Comparison of ENCODE assay signal across 21 mouse cellular contexts in the genomic region with DNA sequence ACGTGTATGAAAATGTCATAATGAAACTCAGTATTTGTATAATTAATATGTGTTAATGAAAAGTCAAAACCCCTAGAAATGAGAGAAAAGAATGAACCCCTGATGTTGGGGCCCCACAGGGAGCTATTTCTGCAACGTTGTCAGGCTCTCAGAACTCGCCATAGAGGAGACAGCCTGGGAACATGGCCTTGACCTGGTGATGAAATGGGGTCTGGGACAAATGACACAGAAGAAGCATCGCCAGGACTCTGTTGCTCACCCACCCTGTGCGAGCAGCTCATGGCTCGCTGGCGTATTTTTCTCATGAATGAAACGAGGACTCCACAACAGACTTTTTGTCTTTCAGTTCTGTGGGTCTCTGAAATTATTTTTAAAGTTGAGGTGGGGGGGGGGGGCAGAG.
DNase-seq lines count a peak whose midpoint lies in the region; ATAC-seq and TF ChIP-seq lines count a peak whose summit lies in the region.
"Had no signal": no experiment of that assay in that cellular context is flagged by ENCODE, and none has a peak within 500 bp of the region (broad histone marks: within the 10 kb centered on the region; RNA-seq: fewer than 3 reads in every experiment).

No protein-coding gene starts in this region.

- 93% methylated on average over 8 of the region's 8 CpGs for WGBS in limb, embryonic 10.5 days

- no peak for TF ChIP-seq CTCF in gastrocnemius, adult 2 months (IDR thresholded peaks at IDR 0.05)

- no peaks in the 10 kb centered on the region for H3K9me3 ChIP-seq in limb, embryonic 10.5 days (replicated peaks)
- H3K9me3 ChIP-seq: embryonic facial prominence, embryonic 13.5 days; embryonic facial prominence, embryonic 15.5 days; forebrain, embryonic 13.5 days; forebrain, embryonic 15.5 days had no signal

- no peak for DNase-seq in gastrocnemius, adult 2 months
- DNase-seq in gastrocnemius, postnatal 25 days: no peak
- DNase-seq in adrenal gland, adult 8-10 months: peak; percentile 24
- peak; percentile 60 for DNase-seq in adrenal gland, postnatal 14 days
- peak; percentile 61 to 73 for DNase-seq in adrenal gland, postnatal 36 days
- DNase-seq in limb, embryonic 10.5 days (ENCODE audit: low spot score): no peak
- DNase-seq in ovary, adult 18-20 months (ENCODE audit: low spot score): no peak
- DNase-seq: cerebellum, adult 11 months; cerebellum, adult 18-20 months; cerebellum, adult 8-10 months; cerebellum, adult 9-11 months; cerebellum, postnatal 14 days; cerebellum, postnatal 36 days; embryo, embryonic 11 days; forebrain, postnatal 0 days had no signal

- intact Hi-C loops in gastrocnemius, adult 2 months (cut with DNase I): no loop called here

- peak overlapping the region; percentile 29; the same call in 1 of the 2 replicates for H3K27ac ChIP-seq in gastrocnemius, adult 2 months
- H3K27ac ChIP-seq in limb, embryonic 10.5 days: no peak overlapping the region
- H3K27ac ChIP-seq: embryonic facial prominence, embryonic 13.5 days; embryonic facial prominence, embryonic 15.5 days; forebrain, embryonic 13.5 days; forebrain, embryonic 15.5 days had no signal

- no peak for ATAC-seq in erythroid progenitor cell, adult 5-6 weeks (replicated peaks; ENCODE audit: low FRiP score, poor library complexity, severe bottlenecking)
- ATAC-seq: forebrain, embryonic 13.5 days; forebrain, embryonic 15.5 days; forebrain, postnatal 0 days had no signal

- no peak overlapping the region for H3K4me3 ChIP-seq in gastrocnemius, adult 2 months
- H3K4me3 ChIP-seq in limb, embryonic 10.5 days: no peak overlapping the region
- H3K4me3 ChIP-seq: embryonic facial prominence, embryonic 13.5 days; embryonic facial prominence, embryonic 15.5 days; erythroblast, embryonic 14.5 days; forebrain, embryonic 13.5 days; forebrain, embryonic 15.5 days had no signal

- no peaks in the 10 kb centered on the region for H3K4me1 ChIP-seq in limb, embryonic 10.5 days

- H3K36me3 ChIP-seq in limb, embryonic 10.5 days: no peaks in the 10 kb centered on the region
- H3K36me3 ChIP-seq: embryonic facial prominence, embryonic 13.5 days; embryonic facial prominence, embryonic 15.5 days; forebrain, embryonic 15.5 days had no signal

- H3K27me3 ChIP-seq in limb, embryonic 10.5 days (ENCODE audit: low read depth, poor library complexity, severe bottlenecking): no peaks in the 10 kb centered on the region
- H3K27me3 ChIP-seq: embryonic facial prominence, embryonic 13.5 days; embryonic facial prominence, embryonic 15.5 days; forebrain, embryonic 13.5 days; forebrain, embryonic 15.5 days had no signal

Comparison
In these comparisons a context has a peak if more than half of its experiments do, and no peak if none do; other contexts are left out.
1. DNase-seq: peak in adrenal gland, adult 8-10 months (single experiment), adrenal gland, postnatal 14 days (single experiment) and adrenal gland, postnatal 36 days (2 of 2); none in gastrocnemius, adult 2 months (single experiment), gastrocnemius, postnatal 25 days (single experiment), limb, embryonic 10.5 days (single experiment) and ovary, adult 18-20 months (single experiment).